Mouse (Mus musculus) forebrain, embryonic 14.5 days (tissue): ENCODE results near the gene Hmgn3. TPM values are rescaled to one million over a fixed set of nuclear protein-coding genes. Genes with fewer than 3 reads are reported as not detected.
A peak's percentile ranks its signal among the peaks of the same experiment; 100 is the strongest.
"Not testable (repeated sequence)": the region's sequence is repeated elsewhere in the genome, so short reads cannot be mapped to it uniquely, and the experiment has no call there.

Experiments used
- ATAC-seq: fragments of 200-750 bp; cut with Nextera tagmentation; 2 replicates; pipeline ENCODE4 v1.8.0; 2017; ENCODE audit warnings: mild to moderate bottlenecking, moderate library complexity
- DNase-seq: peaks from one replicate; pipeline ENCODE4 v3.0.0-alpha.2; 2015; ENCODE audit warnings: low spot score
- H3K27ac ChIP-seq: fragments of 300-500 bp; sonication (generic); 2 replicates; pipeline ENCODE4 v1.5.1; 2014; ENCODE audit warnings: low read depth, mild to moderate bottlenecking, control low read depth, low read length, moderate library complexity
- H3K27me3 ChIP-seq: fragments of 300-500 bp; sonication (generic); replicated peaks from 2 replicates; pipeline ENCODE4 v1.6.1; 2014; ENCODE audit warnings: low read length, control low read depth, mixed read lengths; ENCODE audit not compliant: control insufficient read depth, insufficient read depth
- H3K36me3 ChIP-seq: fragments of 300-500 bp; sonication (generic); 2 replicates; pipeline ENCODE4 v1.6.1; 2014; ENCODE audit warnings: low read length, control low read depth; ENCODE audit not compliant: control insufficient read depth, insufficient read depth
- H3K4me1 ChIP-seq: fragments of 300-500 bp; sonication (generic); 2 replicates; pipeline ENCODE4 v1.6.1; 2014; ENCODE audit warnings: antibody characterized with exemption, low read length, control low read depth; ENCODE audit not compliant: control insufficient read depth, insufficient read depth
- H3K4me2 ChIP-seq: fragments of 300-500 bp; sonication (generic); 2 replicates; pipeline ENCODE4 v1.6.1; 2014; ENCODE audit warnings: mild to moderate bottlenecking, control low read depth, low read length
- H3K4me3 ChIP-seq: fragments of 300-500 bp; sonication (generic); 2 replicates; pipeline ENCODE4 v1.5.1; 2014; ENCODE audit warnings: low read depth, low read length, control low read depth
- H3K9ac ChIP-seq: fragments of 300-500 bp; sonication (generic); 2 replicates; pipeline ENCODE4 v1.6.1; 2014; ENCODE audit warnings: mild to moderate bottlenecking, low read length, control low read depth, moderate library complexity
- H3K9me3 ChIP-seq: fragments of 300-500 bp; sonication (generic); replicated peaks from 2 replicates; pipeline ENCODE4 v1.6.1; 2016; ENCODE audit warnings: low read length, control low read depth, mixed read lengths; ENCODE audit not compliant: control insufficient read depth
- WGBS: fragments of 180-500 bp; shearing (Covaris S2); extraction: QIAGEN DNeasy Blood & Tissue Kit; methylation state at CpG from one replicate; pipeline ENCODE4 v1.1.7; 2014; 5-methylcytosine and 5-hydroxymethylcytosine counted together
- polyA plus RNA-seq: library from polyadenylated mRNA; unstranded; fragments of >200 nt; fragmentation: Nextera tagmentation; extraction: Ambion mirVana; gene quantifications from 2 replicates; pipeline ENCODE4 v1.2.1, GENCODE M21; 2014

Gene Hmgn3
- polyA plus RNA-seq, result 188 and 194 TPM in 2 replicates

- peak; percentile 97 for DNase-seq
Observed at GRCm38 (mm10) chr9:83146446-83147188, at the start of gene Hmgn3. Gene Hmgn3 (minus strand): TSS chr9:83146685.

GRCm38 (mm10) chr9:83195765-83196164 is 49.3 kb upstream of the Hmgn3 start:
- H3K9ac ChIP-seq, result no peak overlapping the region
- H3K27ac ChIP-seq, result no peak overlapping the region
- DNase-seq, result no peak
- no peaks in the 10 kb centered on the region for H3K27me3 ChIP-seq
- no peak overlapping the region for H3K4me3 ChIP-seq
- peaks cover 4% of the 10 kb centered on the region; the same call in 1 of the 2 replicates for H3K4me1 ChIP-seq
- H3K9me3 ChIP-seq, result no peaks in the 10 kb centered on the region
- WGBS, result 79% methylated on average over 10 of the region's 10 CpGs
- H3K36me3 ChIP-seq, result no peaks in the 10 kb centered on the region
- no peak overlapping the region for H3K4me2 ChIP-seq
- ATAC-seq, result no peak

More at GRCm38 (mm10) chr9:83146446-83147188, at the start of gene Hmgn3:
- no peaks in the 10 kb centered on the region for H3K9me3 ChIP-seq
- 6% methylated on average over 28 of the region's 28 CpGs for WGBS
- peak; percentile 98 for ATAC-seq
- H3K4me1 ChIP-seq, result peaks cover 4% of the 10 kb centered on the region; the same call in 1 of the 2 replicates
- H3K27me3 ChIP-seq, result no peaks in the 10 kb centered on the region
- H3K9ac ChIP-seq, result peak within 1 kb of the TSS; percentile 76
- peak within 1 kb of the TSS; percentile 68 for H3K4me3 ChIP-seq
- no peaks in the 10 kb centered on the region for H3K36me3 ChIP-seq
- H3K4me2 ChIP-seq, result peak within 1 kb of the TSS; percentile 86
- H3K27ac ChIP-seq, result peak within 1 kb of the TSS; percentile 66; the same call in 1 of the 2 replicates

GRCm38 (mm10) chr9:83195007-83195406 is 48.5 kb upstream of the Hmgn3 start:
- ATAC-seq (peak; percentile 57; the same call in 1 of the 2 replicates), DNase-seq (peak; percentile 40)
- no peak overlapping the region for H3K27ac ChIP-seq
- no peak overlapping the region for H3K4me2 ChIP-seq
- 41% methylated on average over 6 of the region's 6 CpGs for WGBS
- H3K36me3 ChIP-seq, result no peaks in the 10 kb centered on the region
- H3K4me1 ChIP-seq, result peaks cover 4% of the 10 kb centered on the region; the same call in 1 of the 2 replicates
- H3K4me3 ChIP-seq, result no peak overlapping the region
- H3K9ac ChIP-seq, result no peak overlapping the region
- H3K27me3 ChIP-seq, result no peaks in the 10 kb centered on the region
- H3K9me3 ChIP-seq, result no peaks in the 10 kb centered on the region

GRCm38 (mm10) chr9:83187752-83188151 is 41.3 kb upstream of the Hmgn3 start:
- WGBS, result 87% methylated on average over 2 of the region's 2 CpGs
- Histone ChIP-seq H3K4me2 (no peak overlapping the region), H3K9ac (no peak overlapping the region)

GRCm38 (mm10) chr9:83145591-83146445 is 667 bp downstream of the Hmgn3 start:
- peak overlapping the region; percentile 68 for H3K4me3 ChIP-seq
- peaks cover 3% of the 10 kb centered on the region; the same call in 1 of the 2 replicates for H3K9me3 ChIP-seq
- 2% methylated on average over 52 of the region's 53 CpGs for WGBS
- peak overlapping the region; percentile 76 for H3K9ac ChIP-seq
- H3K27me3 ChIP-seq, result no peaks in the 10 kb centered on the region
- no peaks in the 10 kb centered on the region for H3K36me3 ChIP-seq
- H3K4me2 ChIP-seq, result peak overlapping the region; percentile 86
- H3K27ac ChIP-seq, result peak overlapping the region; percentile 66; the same call in 1 of the 2 replicates
- ATAC-seq (peak; percentile 86), DNase-seq (peak; percentile 72)
- peaks cover 4% of the 10 kb centered on the region; the same call in 1 of the 2 replicates for H3K4me1 ChIP-seq

More at GRCm38 (mm10) chr9:83187752-83188151, 41.3 kb upstream of the Hmgn3 start:
- no peaks in the 10 kb centered on the region for H3K4me1 ChIP-seq
- no peak overlapping the region for H3K27ac ChIP-seq
- no peak for DNase-seq
- no peak overlapping the region for H3K4me3 ChIP-seq
- no peaks in the 10 kb centered on the region for H3K27me3 ChIP-seq
- ATAC-seq, result no peak
- H3K9me3 ChIP-seq, result no peaks in the 10 kb centered on the region
- no peaks in the 10 kb centered on the region for H3K36me3 ChIP-seq

- Histone ChIP-seq H3K4me2 (no peak overlapping the region), H3K9ac (no peak overlapping the region), H3K36me3 (no peaks in the 10 kb centered on the region), H3K9me3 (no peaks in the 10 kb centered on the region), H3K4me1 (no peaks in the 10 kb centered on the region), H3K27me3 (no peaks in the 10 kb centered on the region), H3K27ac (no peak overlapping the region), H3K4me3 (no peak overlapping the region)
- DNase-seq, result no peak
- no peak for ATAC-seq
- 89% methylated on average over 4 of the region's 4 CpGs for WGBS
Observed at GRCm38 (mm10) chr9:83129831-83130230, 16.7 kb downstream of the Hmgn3 start.

GRCm38 (mm10) chr9:83127840-83128239 is 18.6 kb downstream of the Hmgn3 start:
- Histone ChIP-seq H3K36me3 (peaks cover 6% of the 10 kb centered on the region; the same call in 1 of the 2 replicates), H3K4me1 (no peaks in the 10 kb centered on the region), H3K9ac (no peak overlapping the region), H3K27me3 (no peaks in the 10 kb centered on the region), H3K4me3 (no peak overlapping the region), H3K4me2 (no peak overlapping the region), H3K27ac (no peak overlapping the region), H3K9me3 (no peaks in the 10 kb centered on the region)
- 47% methylated on average over 7 of the region's 7 CpGs for WGBS
- no peak for ATAC-seq
- DNase-seq, result no peak

- not testable (repeated sequence) for H3K9ac ChIP-seq
Observed at GRCm38 (mm10) chr9:83126482-83126881, 20.0 kb downstream of the Hmgn3 start.

More at GRCm38 (mm10) chr9:83126482-83126881, 20.0 kb downstream of the Hmgn3 start:
- not testable (repeated sequence) for H3K27ac ChIP-seq, DNase-seq, H3K4me3 ChIP-seq, ATAC-seq, H3K4me1 ChIP-seq, H3K9me3 ChIP-seq, H3K27me3 ChIP-seq, H3K4me2 ChIP-seq, H3K36me3 ChIP-seq
- WGBS, result 92% methylated on average over 6 of the region's 6 CpGs
